ENCODE assay signal across 8 mouse cellular contexts in genomic region chr11:3573092-3573491, GRCm38 (mm10). TPM values are rescaled to one million over a fixed set of nuclear protein-coding genes. Genes with fewer than 3 reads are reported as not detected.
DNase-seq lines count a peak whose midpoint lies in the region; ATAC-seq lines count a peak whose summit lies in the region.

No protein-coding gene starts in this region.

- H3K4me1 ChIP-seq in limb, embryonic 15.5 days: peaks cover 21% of the 10 kb centered on the region

- H3K9me3 ChIP-seq in limb, embryonic 15.5 days: no peaks in the 10 kb centered on the region

- WGBS in limb, embryonic 15.5 days: 12% methylated on average over 9 of the region's 9 CpGs

- no peaks in the 10 kb centered on the region for H3K27me3 ChIP-seq in limb, embryonic 15.5 days

- no peak overlapping the region for H3K9ac ChIP-seq in limb, embryonic 15.5 days

- no peak overlapping the region for H3K4me2 ChIP-seq in limb, embryonic 15.5 days

- peak; percentile 5 for DNase-seq in thymus, postnatal 14 days
- no peak for DNase-seq in thymus, adult 18-20 months
- DNase-seq in neural tube, embryonic 10.5 days (ENCODE audit: extremely low spot score, low spot score): peak; percentile 60
- no peak for DNase-seq in layer of hippocampus, adult 9-10 months (ENCODE audit: low spot score)

- H3K36me3 ChIP-seq in limb, embryonic 15.5 days: no peaks in the 10 kb centered on the region

- H3K27ac ChIP-seq in limb, embryonic 15.5 days: peak overlapping the region; percentile 58

- ATAC-seq in erythroid progenitor cell, adult 5-6 weeks (replicated peaks; ENCODE audit: low FRiP score, poor library complexity, severe bottlenecking): peak; percentile 33
- peak; percentile 82 to 91 for ATAC-seq in hematopoietic stem cell, adult 5-6 weeks (replicated peaks in 1 of 2; ENCODE audit: insufficient read depth in 1 of 2, low FRiP score in 2 of 2, low TSS enrichment in 1 of 2, low read depth in 1 of 2, poor library complexity in 2 of 2, severe bottlenecking in 2 of 2)
- peak; percentile 61; the same call in 1 of the 2 replicates for ATAC-seq in limb, embryonic 15.5 days (ENCODE audit: insufficient number of reproducible peaks, low FRiP score, low TSS enrichment, low read depth)
- no peak for ATAC-seq in monocyte, adult 5-6 weeks (replicated peaks; ENCODE audit: insufficient number of reproducible peaks, low FRiP score, low TSS enrichment, poor library complexity, severe bottlenecking)

- H3K4me3 ChIP-seq in limb, embryonic 15.5 days: no peak overlapping the region

RNA-seq across cellular contexts. Expression of gene Smtn, which starts 32.7 kb away (rescaled TPM):
- total RNA-seq in erythroid progenitor cell, adult 5-6 weeks (2015; ENCODE audit: low replicate concordance): 6.1 TPM in 1 of 2 replicates, not detected in the other
- total RNA-seq in erythroid progenitor cell, adult 5-6 weeks (2017; ENCODE audit: low replicate concordance): 0.39 and 2.9 TPM in 2 replicates
- 6.9 and 9.8 TPM in 2 replicates for total RNA-seq in hematopoietic stem cell, adult 5-6 weeks (2017)
- 81.7 and 136 TPM in 2 replicates for polyA plus RNA-seq in limb, embryonic 15.5 days (2015; fragmentation: Nextera tagmentation; extraction: Ambion mirVana)
- total RNA-seq in monocyte, adult 5-6 weeks (2017): 1.4 to 6.2 TPM (median 2.6 TPM) in 3 replicates

RNA-seq across cellular contexts. Expression of gene Selenom, which starts 58.6 kb away (rescaled TPM):
- total RNA-seq in erythroid progenitor cell, adult 5-6 weeks (2015; ENCODE audit: low replicate concordance): 1.8 TPM in 1 of 2 replicates, not detected in the other
- 3.3 TPM in 1 of 2 replicates, not detected in the other for total RNA-seq in erythroid progenitor cell, adult 5-6 weeks (2017; ENCODE audit: low replicate concordance)
- total RNA-seq in hematopoietic stem cell, adult 5-6 weeks (2017): 4.8 and 7.6 TPM in 2 replicates
- polyA plus RNA-seq in limb, embryonic 15.5 days (2015; fragmentation: Nextera tagmentation; extraction: Ambion mirVana): 215 and 226 TPM in 2 replicates
- total RNA-seq in monocyte, adult 5-6 weeks (2017): 3.0 to 22.8 TPM (median 7.5 TPM) in 3 replicates

Comparison
In these comparisons a context has a peak if more than half of its experiments do, and no peak if none do; other contexts are left out.
1. DNase-seq: peak in thymus, postnatal 14 days (single experiment) and neural tube, embryonic 10.5 days (single experiment); none in thymus, adult 18-20 months (0 of 2) and layer of hippocampus, adult 9-10 months (single experiment).